Mouse (Mus musculus) kidney, embryonic 16.5 days (tissue): ENCODE measurements around the gene Glrp1. TPM values are rescaled to one million over a fixed set of nuclear protein-coding genes. Genes with fewer than 3 reads are reported as not detected.

Source experiments
- ATAC-seq: fragments of 200-750 bp; cut with Nextera tagmentation; 2 replicates; pipeline ENCODE4 v1.8.0; 2017; ENCODE audit warnings: moderate TSS enrichment; ENCODE audit not compliant: low FRiP score, low TSS enrichment
- H3K27ac ChIP-seq: fragments of 300-500 bp; sonication (generic); 2 replicates; pipeline ENCODE4 v1.5.1; 2014; ENCODE audit warnings: low read length
- H3K27me3 ChIP-seq: fragments of 300-500 bp; sonication (generic); 2 replicates; pipeline ENCODE4 v1.6.1; 2014; ENCODE audit warnings: low read length, control low read depth, mixed read lengths; ENCODE audit not compliant: insufficient read depth
- H3K36me3 ChIP-seq: fragments of 300-500 bp; sonication (generic); 2 replicates; pipeline ENCODE4 v1.6.1; 2014; ENCODE audit warnings: low read length, control low read depth, mixed read lengths; ENCODE audit not compliant: insufficient read depth
- H3K4me1 ChIP-seq: fragments of 300-500 bp; sonication (generic); 2 replicates; pipeline ENCODE4 v1.6.1; 2014; ENCODE audit warnings: low read length, control low read depth, mixed read lengths; ENCODE audit not compliant: insufficient read depth
- H3K4me2 ChIP-seq: fragments of 300-500 bp; sonication (generic); replicated peaks from 2 replicates; pipeline ENCODE4 v1.6.1; 2014; ENCODE audit warnings: low read depth, low read length
- H3K4me3 ChIP-seq: fragments of 300-500 bp; sonication (generic); 2 replicates; pipeline ENCODE4 v1.5.1; 2014; ENCODE audit warnings: mild to moderate bottlenecking, low read length
- H3K9ac ChIP-seq: fragments of 300-500 bp; sonication (generic); replicated peaks from 2 replicates; pipeline ENCODE4 v1.6.1; 2014; ENCODE audit warnings: low read length
- H3K9me3 ChIP-seq: fragments of 300-500 bp; sonication (generic); 2 replicates; pipeline ENCODE4 v1.6.1; 2016; ENCODE audit warnings: low read length, control low read depth
- WGBS: fragments of 180-500 bp; shearing (Covaris S2); extraction: QIAGEN DNeasy Blood & Tissue Kit; methylation state at CpG from one replicate; pipeline ENCODE4 v1.1.7; 2014; 5-methylcytosine and 5-hydroxymethylcytosine counted together
- polyA plus RNA-seq: library from polyadenylated mRNA; unstranded; fragments of >200 nt; fragmentation: Nextera tagmentation; extraction: Ambion mirVana; gene quantifications from 2 replicates; pipeline ENCODE4 v1.2.1, GENCODE M21; 2015

The Glrp1 gene
- polyA plus RNA-seq, 1 experiment from 2014 or later: not detected

DNA sequence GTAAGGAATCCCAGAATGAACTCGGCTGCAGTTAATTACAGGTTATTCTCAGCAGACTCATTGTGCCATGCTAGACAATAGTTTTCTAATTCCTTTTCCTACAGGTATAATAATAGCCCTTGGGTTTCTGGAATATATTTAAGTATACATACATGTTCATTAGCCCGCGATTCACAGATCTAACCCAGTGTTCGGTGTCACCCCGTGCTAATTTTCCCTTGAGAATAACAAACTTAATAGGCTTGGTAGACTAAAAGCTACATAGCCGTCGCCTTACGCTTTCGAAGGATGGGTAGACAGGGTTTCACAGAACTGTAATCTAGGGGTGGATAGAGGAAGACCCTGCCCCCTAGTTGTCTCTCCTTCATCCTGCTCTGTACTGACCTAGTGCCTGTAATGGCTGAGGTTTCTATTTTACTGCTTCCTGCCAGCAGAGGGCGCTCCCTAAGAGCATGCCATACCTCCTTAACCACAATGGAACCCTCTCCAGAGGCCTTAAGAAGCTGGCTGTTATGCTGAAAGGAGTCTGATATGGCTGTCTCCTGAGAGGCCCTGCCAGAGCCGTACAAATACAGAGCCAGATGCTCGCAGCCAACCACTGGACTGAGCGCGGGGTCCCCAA, 53.3 kb downstream of the Glrp1 start:
- no peaks in the 10 kb centered on the region for H3K27me3 ChIP-seq
- WGBS: 66% methylated on average over 14 of the region's 14 CpGs
- H3K4me2 ChIP-seq: no peak overlapping the region
- ATAC-seq: peak; percentile 67
- H3K4me3 ChIP-seq: no peak overlapping the region
- peaks cover 9% of the 10 kb centered on the region; the same call in 1 of the 2 replicates for H3K4me1 ChIP-seq
- no peak overlapping the region for H3K27ac ChIP-seq
- H3K9me3 ChIP-seq: no peaks in the 10 kb centered on the region
- no peak overlapping the region for H3K9ac ChIP-seq
- H3K36me3 ChIP-seq: no peaks in the 10 kb centered on the region

DNA sequence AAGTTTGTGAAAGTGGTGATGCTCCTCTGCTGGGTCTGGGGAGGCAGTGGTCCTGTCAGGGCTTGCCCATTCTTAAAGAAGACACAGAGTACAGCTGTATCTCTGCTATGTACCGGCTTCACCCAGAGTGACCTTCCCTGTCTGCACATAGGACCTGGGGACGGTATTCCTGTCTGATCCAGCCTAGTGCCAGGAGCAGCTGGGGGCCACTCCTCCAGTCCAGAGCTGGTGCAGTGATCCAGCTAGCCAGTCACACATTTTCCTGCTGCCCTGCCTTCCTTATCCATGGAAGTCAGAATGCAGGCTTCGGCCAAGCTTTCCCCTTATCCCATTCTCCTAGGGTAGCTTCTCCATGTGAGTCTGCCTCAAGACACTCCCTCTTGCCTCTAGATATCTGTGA, 54.1 kb downstream of the Glrp1 start:
- Histone ChIP-seq H3K36me3 (no peaks in the 10 kb centered on the region), H3K27me3 (no peaks in the 10 kb centered on the region), H3K4me2 (no peak overlapping the region), H3K4me1 (peaks cover 9% of the 10 kb centered on the region; the same call in 1 of the 2 replicates), H3K4me3 (no peak overlapping the region), H3K27ac (no peak overlapping the region), H3K9ac (no peak overlapping the region), H3K9me3 (no peaks in the 10 kb centered on the region)
- no peak for ATAC-seq
- WGBS: 72% methylated on average over 3 of the region's 3 CpGs

DNA sequence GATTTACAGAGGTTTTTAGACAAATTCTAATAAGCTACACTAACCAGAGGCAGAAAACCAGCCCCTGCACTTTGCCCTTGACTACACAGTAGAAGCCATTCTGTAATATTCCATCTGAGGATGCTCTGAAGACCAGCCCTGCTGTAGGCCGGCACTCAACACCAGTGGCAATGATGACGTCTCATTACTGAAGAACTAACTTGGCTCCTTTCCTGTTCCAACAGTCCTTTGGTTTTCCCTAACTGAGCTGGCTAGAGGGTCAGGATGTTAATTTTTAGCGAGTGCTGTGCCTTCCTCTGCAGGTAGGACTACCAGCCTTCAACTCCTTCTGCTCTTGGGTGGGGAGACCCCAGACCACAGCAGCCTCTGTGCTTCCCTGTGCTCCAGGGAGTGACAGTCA, 55.2 kb downstream of the Glrp1 start:
- Histone ChIP-seq H3K4me1 (peaks cover 9% of the 10 kb centered on the region; the same call in 1 of the 2 replicates), H3K27ac (peak overlapping the region; percentile 40; the same call in 1 of the 2 replicates), H3K4me2 (no peak overlapping the region), H3K4me3 (no peak overlapping the region), H3K36me3 (no peaks in the 10 kb centered on the region), H3K9ac (peak overlapping the region; percentile 17; the same call in 1 of the 2 replicates), H3K27me3 (no peaks in the 10 kb centered on the region), H3K9me3 (no peaks in the 10 kb centered on the region)
- no peak for ATAC-seq
- WGBS: 50% methylated on average over 3 of the region's 3 CpGs

DNA sequence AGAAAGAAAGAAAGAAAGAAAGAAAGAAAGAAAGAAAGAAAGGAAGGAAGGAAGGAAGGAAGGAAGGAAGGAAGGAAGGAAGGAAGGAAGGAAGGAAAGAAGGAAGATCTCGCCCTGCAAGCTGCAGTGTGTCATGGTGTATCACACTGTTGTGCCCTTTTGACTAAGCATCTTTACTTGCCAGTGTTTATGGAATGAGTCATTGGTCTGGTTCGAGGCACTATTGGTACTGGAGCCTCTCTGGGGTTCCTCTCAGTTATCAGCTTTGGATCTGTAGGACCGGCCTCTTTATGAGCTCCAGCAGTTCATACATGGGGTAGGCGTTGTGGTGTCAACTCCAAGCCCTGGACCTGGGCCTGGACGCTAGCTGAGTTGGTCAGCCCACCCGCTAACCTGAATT, 57.7 kb downstream of the Glrp1 start:
- Histone ChIP-seq H3K9ac (no peak overlapping the region), H3K4me2 (no peak overlapping the region), H3K9me3 (no peaks in the 10 kb centered on the region), H3K27ac (no peak overlapping the region), H3K27me3 (no peaks in the 10 kb centered on the region), H3K36me3 (no peaks in the 10 kb centered on the region), H3K4me3 (no peak overlapping the region), H3K4me1 (peaks cover 9% of the 10 kb centered on the region; the same call in 1 of the 2 replicates)
- WGBS: 75% methylated on average over 6 of the region's 6 CpGs
- ATAC-seq: no peak

DNA sequence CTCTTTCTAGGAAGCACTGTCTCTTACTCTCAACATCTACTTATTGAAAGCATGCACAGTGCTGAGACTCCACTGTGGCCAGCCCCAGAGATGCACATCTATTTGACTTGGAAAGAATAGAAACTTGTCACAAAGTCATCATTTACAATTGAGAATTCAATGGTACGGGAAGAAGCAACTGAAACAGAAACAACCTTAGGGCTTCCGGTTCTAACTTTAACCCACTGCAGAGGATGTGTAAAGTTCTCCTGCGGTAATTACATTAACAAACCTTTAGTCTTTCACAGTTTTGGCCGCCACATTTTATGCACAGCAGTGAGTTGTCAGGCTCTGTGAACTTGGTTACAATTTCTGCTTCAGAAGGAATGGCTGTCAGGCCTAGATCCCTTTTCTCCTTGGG, 59.2 kb downstream of the Glrp1 start:
- no peak overlapping the region for H3K4me3 ChIP-seq
- H3K27ac ChIP-seq: no peak overlapping the region
- no peaks in the 10 kb centered on the region for H3K36me3 ChIP-seq
- H3K27me3 ChIP-seq: no peaks in the 10 kb centered on the region
- peaks cover 6% of the 10 kb centered on the region; the same call in 1 of the 2 replicates for H3K4me1 ChIP-seq
- no peak for ATAC-seq
- no peak overlapping the region for H3K4me2 ChIP-seq
- 73% methylated on average over 4 of the region's 4 CpGs for WGBS
- no peaks in the 10 kb centered on the region for H3K9me3 ChIP-seq
- H3K9ac ChIP-seq: no peak overlapping the region

Other genes with a start within 250 kb of the Glrp1 start
- gene Hjurp, start 232.4 kb downstream of the Glrp1 start, polyA plus RNA-seq: 168 and 187 TPM in 2 replicates
- not detected in 2 replicates for gene Trpm8, start 232.4 kb downstream of the Glrp1 start, polyA plus RNA-seq
- gene Spp2, start 103.1 kb downstream of the Glrp1 start, polyA plus RNA-seq: 111 and 141 TPM in 2 replicates
- 24.2 and 24.7 TPM in 2 replicates for gene Arl4c, start 192.2 kb upstream of the Glrp1 start, polyA plus RNA-seq